Mouse (Mus musculus): Measurements from ENCODE around the gene Ophn1.

Gene Ophn1

DNA sequence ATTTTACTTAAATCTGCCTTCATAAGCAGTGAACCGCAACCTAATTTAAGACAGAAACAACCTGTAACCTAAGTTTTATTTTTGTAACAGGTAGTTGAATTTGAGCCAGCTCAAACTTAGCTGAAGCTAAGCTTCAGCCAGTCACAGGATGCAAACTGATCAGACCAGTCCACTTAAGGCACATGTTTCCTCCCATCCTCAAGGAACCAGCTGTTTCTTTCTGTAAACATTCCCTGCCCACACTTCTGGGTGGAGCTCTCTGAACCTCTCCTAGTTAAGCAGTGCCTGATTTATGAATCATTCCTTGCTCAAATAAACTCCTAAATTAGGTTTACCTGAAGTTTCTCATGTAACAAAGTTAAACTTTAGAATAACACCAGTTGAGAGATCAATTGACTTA, 54.8 kb downstream of the Ophn1 start:
- in situ Hi-C loops (cut with MboI, MseI) = no loop called here

GRCm38 (mm10) chrX:98803813-98804212, 87.0 kb downstream of the Ophn1 start:
- in situ Hi-C loops (cut with MboI, MseI) = no loop called here

DNA sequence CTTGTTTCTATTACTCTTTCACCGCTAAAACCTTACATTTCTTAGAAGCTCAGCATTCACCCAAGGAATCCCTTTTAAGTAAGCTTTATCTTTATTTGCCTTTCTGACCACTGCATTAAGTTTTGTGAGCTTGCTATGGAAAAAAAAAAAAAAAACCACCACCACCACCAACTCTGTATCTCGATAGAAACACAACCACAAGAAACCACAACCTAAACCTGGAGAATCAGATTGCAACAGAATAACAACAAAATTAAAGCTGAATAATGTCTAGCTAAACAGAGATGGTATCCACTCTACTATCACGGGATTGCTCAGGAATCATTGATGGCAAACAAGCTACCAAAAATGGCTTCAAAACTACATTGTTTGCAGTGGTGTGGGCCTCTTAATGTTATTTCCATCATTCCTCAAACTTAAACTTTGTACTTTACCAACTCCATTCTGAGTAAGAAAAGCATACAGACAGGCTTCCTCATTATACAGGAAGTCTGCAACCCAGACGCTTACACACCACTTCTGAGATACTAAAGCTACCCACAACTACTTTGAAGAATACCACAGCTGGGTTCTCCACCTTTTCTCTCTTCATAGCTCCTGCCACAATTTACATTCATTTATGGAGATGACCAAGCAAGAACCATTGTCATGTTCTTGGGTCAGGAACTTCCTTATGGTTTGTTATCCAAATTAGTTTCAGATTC, 116.4 kb downstream of the Ophn1 start:
- in situ Hi-C loops (cut with MboI, MseI) = no loop called here

- in situ Hi-C loops (cut with MboI, MseI) = no loop called here
These were observed 135.7 kb downstream of the Ophn1 start for GRCm38 (mm10) chrX:98755089-98755488.

- in situ Hi-C loops (cut with MboI, MseI) = no loop called here
These were observed 139.5 kb downstream of the Ophn1 start for GRCm38 (mm10) chrX:98751279-98751817.

GRCm38 (mm10) chrX:98736758-98737157, 154.1 kb downstream of the Ophn1 start:
- in situ Hi-C loops (cut with MboI, MseI) = no loop called here

GRCm38 (mm10) chrX:98722991-98723390, 167.8 kb downstream of the Ophn1 start:
- in situ Hi-C loops (cut with MboI, MseI) = no loop called here

DNA sequence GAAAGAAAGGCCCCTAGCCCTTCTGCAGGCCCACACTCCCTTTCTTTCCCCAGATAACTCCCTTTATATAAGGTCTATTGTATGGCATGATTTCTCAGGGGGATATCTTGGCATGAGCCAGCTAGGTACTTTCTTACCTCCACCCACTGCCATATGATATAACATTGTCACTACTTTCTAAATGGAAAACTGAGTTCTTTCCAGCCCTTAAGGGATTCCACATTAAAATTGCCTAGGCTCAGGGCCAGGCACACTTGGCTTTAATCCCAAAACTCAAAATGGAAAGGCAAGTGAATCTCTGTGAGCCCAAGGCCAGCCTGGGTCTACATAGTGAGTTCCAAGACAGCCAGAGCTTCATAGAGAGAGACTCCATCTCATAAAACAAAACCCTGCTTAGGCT, 183.1 kb downstream of the Ophn1 start:
- in situ Hi-C loops (cut with MboI, MseI) = loop anchor here (10.0 kb wide), 1 partner anchor 617 kb away; no protein-coding TSS in a partner anchor

DNA sequence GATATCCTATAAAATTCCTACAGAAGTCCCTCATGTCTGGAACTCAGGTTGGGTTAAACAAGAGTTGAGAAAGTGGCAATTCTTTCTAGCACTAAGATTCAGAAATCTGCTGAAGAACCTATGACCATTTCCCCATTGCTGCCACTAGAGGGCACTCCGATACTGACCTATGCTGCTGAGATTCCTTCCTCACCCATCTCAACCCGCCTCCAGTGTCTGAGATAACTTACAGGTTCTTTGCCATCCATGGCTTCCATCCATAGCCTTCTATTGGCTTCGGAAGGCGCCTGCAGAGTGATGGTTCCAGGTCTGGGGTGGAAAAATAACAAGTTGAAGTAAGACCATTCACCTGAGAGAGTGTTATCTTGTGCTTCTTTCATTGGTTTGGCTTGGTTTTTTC, 189.2 kb downstream of the Ophn1 start:
- in situ Hi-C loops (cut with MboI, MseI) = loop anchor here (5.0 to 10.0 kb wide), 2 partner anchors 211 to 623 kb away; no protein-coding TSS in a partner anchor

DNA sequence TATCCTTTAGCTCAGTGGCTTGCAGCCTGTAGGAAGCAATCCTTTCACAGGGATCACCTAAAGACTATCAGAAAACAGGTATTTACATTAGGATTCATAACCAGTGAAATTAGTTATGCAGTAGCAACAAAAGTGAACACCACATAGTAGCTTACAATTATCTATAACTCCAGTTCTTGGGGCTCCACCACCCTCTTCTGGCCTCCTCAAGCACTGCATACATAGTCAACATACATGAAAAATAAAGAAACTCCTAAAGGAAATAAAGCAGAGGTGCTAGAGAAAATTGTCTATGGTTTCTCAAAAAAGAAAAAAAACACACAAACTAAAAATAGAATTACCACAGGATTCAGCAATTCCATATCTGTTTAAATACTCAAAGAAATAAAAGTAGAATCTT, 208.2 kb downstream of the Ophn1 start:
- in situ Hi-C loops (cut with MboI, MseI) = no loop called here

GRCm38 (mm10) chrX:98681281-98681680, 209.5 kb downstream of the Ophn1 start:
- in situ Hi-C loops (cut with MboI, MseI) = no loop called here

DNA sequence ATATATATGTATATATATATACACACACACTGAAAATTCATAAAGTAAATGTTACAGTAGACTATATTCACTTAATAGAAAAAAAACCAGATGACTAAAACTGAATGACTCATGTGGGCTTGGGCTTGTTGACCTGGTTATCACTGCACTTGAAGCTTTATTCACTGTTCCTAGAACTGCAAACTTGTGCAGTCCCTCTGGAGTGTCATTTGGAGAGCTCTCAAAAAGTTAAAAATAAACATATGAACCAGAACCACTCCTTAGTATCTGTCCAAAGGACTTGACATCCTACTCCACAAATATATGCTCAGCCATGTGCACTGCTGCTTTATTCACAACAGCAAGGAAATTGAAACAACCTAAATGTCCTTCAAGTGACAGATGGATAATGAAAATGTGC, 219.8 kb downstream of the Ophn1 start:
- in situ Hi-C loops (cut with MboI, MseI) = no loop called here

GRCm38 (mm10) chrX:98651431-98651830, 239.4 kb downstream of the Ophn1 start:
- in situ Hi-C loops (cut with MboI, MseI) = no loop called here

- in situ Hi-C loops (cut with MboI, MseI) = loop anchor here (10.0 kb wide), 1 partner anchor 1734 kb away; no protein-coding TSS in a partner anchor
These were observed 262.0 kb downstream of the Ophn1 start for GRCm38 (mm10) chrX:98628666-98629404.

- in situ Hi-C loops (cut with MboI, MseI) = loop anchor here (10.0 kb wide), 2 partner anchors 824 to 1194 kb away; no protein-coding TSS in a partner anchor
These were observed 272.0 kb downstream of the Ophn1 start for GRCm38 (mm10) chrX:98618865-98619264.

- in situ Hi-C loops (cut with MboI, MseI) = loop anchor here (10.0 kb wide), 2 partner anchors 823 to 1193 kb away; no protein-coding TSS in a partner anchor
These were observed 273.4 kb downstream of the Ophn1 start for GRCm38 (mm10) chrX:98617426-98617825.

DNA sequence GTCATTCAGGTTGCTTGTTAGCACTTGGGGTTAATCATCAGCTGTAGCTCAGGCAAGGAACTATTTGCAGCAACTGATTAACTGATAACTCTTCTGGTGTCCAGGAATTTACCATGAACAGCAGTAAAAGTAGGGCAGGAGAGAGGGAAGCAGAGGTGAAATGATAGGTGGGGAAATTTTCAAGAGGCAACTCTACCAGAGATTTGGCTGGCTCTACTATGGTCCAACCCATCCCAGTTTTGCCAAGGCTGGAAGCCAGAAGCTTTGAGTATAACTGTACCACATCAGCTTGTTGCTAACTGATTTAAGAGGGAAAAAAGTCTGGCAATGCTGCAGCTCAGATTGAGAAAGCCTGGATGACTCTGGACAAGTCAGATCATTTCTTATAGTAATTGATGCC, 316.6 kb downstream of the Ophn1 start:
- in situ Hi-C loops (cut with MboI, MseI) = no loop called here

- in situ Hi-C loops (cut with MboI, MseI) = no loop called here
These were observed 344.4 kb downstream of the Ophn1 start for GRCm38 (mm10) chrX:98546458-98546857.

DNA sequence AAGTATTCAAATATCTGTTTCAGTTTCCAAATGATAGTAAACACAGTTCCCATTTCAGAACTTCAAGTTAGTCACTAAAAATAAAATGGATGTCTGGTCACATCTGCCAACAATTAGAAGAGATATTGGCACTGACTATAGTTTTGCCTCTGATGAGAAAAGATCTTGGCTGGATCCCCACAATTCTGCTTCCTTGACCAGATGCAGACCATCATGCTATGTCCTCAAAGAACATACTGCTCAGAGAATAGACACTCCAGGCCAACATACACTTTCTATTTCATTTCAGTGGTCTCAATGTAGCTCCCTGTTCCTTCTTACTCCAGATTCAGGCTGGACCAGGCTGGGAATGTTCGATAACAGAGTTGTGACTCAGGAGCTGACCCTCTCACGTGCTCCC, 375.5 kb downstream of the Ophn1 start:
- in situ Hi-C loops (cut with MboI, MseI) = no loop called here

DNA sequence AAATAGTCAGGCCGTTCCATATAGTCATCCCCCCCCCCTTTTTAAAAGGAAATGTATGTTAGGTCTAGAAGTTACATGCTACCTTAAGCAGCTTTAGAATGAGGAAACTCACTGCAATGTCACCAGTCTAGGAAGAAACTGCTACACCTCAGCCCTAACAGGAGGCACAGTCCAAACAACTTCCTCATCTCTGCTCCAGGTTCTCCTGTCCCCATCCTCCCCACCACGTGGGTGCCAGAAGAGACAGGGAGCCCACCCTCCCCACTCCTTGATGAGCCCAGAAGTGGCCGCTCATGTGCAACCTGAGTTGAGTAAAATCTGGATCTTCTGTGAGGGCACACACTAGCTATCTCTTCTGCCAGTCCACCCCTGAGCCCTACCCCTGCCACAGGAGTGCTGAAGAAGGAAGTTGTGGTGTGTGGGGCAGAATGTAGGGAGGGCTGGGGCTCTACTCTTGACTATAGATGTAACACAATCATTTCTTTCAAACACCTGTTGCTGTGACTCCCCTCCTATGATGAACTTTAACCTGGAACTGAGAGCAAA, 376.4 kb downstream of the Ophn1 start:
- in situ Hi-C loops (cut with MboI, MseI) = no loop called here
